Mouse (Mus musculus) neural tube, postnatal 0 days (tissue): ENCODE results near the gene Gm29554. TPM values are rescaled to one million over a fixed set of nuclear protein-coding genes. Genes with fewer than 3 reads are reported as not detected.

Experiments used
- polyA plus RNA-seq: library from polyadenylated mRNA; unstranded; fragments of >200 nt; fragmentation: Nextera tagmentation; extraction: Ambion mirVana; gene quantifications from 2 replicates; pipeline ENCODE4 v1.2.1, GENCODE M21; 2015

Gm29554 gene
- not detected in 2 replicates for polyA plus RNA-seq

GRCm38 (mm10) chrY:12273632-12274031, at the start of gene Gm29554:
TSS of gene Gm29554 (plus strand) at chrY:12273932.

Other genes starting within 250 kb of the Gm29554 start
- not detected in 2 replicates for gene Gm20812, start 108.0 kb downstream of the Gm29554 start, polyA plus RNA-seq